In genomic region chr1:175823815-175824438, GRCm38 (mm10) we compare ENCODE assay signal across 29 mouse cellular contexts. TPM values are rescaled to one million over a fixed set of nuclear protein-coding genes. Genes with fewer than 3 reads are reported as not detected.
DNase-seq lines count a peak whose midpoint lies in the region; ATAC-seq and TF ChIP-seq lines count a peak whose summit lies in the region.
"Had no signal": no experiment of that assay in that cellular context is flagged by ENCODE, and none has a peak within 500 bp of the region (broad histone marks: within the 10 kb centered on the region; RNA-seq: fewer than 3 reads in every experiment).

No protein-coding gene starts in this region.

- H3K4me1 ChIP-seq in forebrain, embryonic 14.5 days (ENCODE audit: control insufficient read depth, insufficient read depth, low read length): no peaks in the 10 kb centered on the region
- H3K4me1 ChIP-seq in forebrain, embryonic 10.5 days: no peaks in the 10 kb centered on the region
- H3K4me1 ChIP-seq in hindbrain, embryonic 14.5 days (replicated peaks; ENCODE audit: control insufficient read depth, insufficient read depth, low read length): no peaks in the 10 kb centered on the region
- H3K4me1 ChIP-seq in hindbrain, embryonic 12.5 days: no peaks in the 10 kb centered on the region
- no peaks in the 10 kb centered on the region for H3K4me1 ChIP-seq in midbrain, embryonic 15.5 days
- no peaks in the 10 kb centered on the region for H3K4me1 ChIP-seq in midbrain, embryonic 13.5 days (replicated peaks)
- H3K4me1 ChIP-seq: embryonic facial prominence, embryonic 15.5 days; heart, embryonic 12.5 days; limb, embryonic 12.5 days; liver, embryonic 15.5 days; midbrain, embryonic 12.5 days; neural tube, embryonic 13.5 days; stomach, embryonic 15.5 days had no signal

- no peak for TF ChIP-seq POLR2A in brain, embryonic 14.5 days (IDR thresholded peaks at IDR 0.05; ENCODE audit: borderline replicate concordance, extremely low read depth, insufficient read depth, insufficient read length, poor library complexity, severe bottlenecking)

- no peaks in the 10 kb centered on the region for H3K36me3 ChIP-seq in forebrain, embryonic 14.5 days (ENCODE audit: control insufficient read depth, insufficient read depth, low read length)
- H3K36me3 ChIP-seq in forebrain, embryonic 10.5 days (replicated peaks): no peaks in the 10 kb centered on the region
- H3K36me3 ChIP-seq in hindbrain, embryonic 14.5 days (replicated peaks; ENCODE audit: control insufficient read depth, insufficient read depth): no peaks in the 10 kb centered on the region
- no peaks in the 10 kb centered on the region for H3K36me3 ChIP-seq in hindbrain, embryonic 12.5 days
- H3K36me3 ChIP-seq in midbrain, embryonic 15.5 days (replicated peaks): no peaks in the 10 kb centered on the region
- H3K36me3 ChIP-seq in midbrain, embryonic 13.5 days: no peaks in the 10 kb centered on the region
- H3K36me3 ChIP-seq: embryonic facial prominence, embryonic 15.5 days; G1E; heart, embryonic 12.5 days; limb, embryonic 12.5 days; liver, embryonic 15.5 days; midbrain, embryonic 12.5 days; neural tube, embryonic 13.5 days; stomach, embryonic 15.5 days had no signal

- TF ChIP-seq CTCF in brain, embryonic 14.5 days (IDR thresholded peaks at IDR 0.05; ENCODE audit: borderline replicate concordance, extremely low read depth, insufficient read depth, insufficient read length): no peak

- H3K9me3 ChIP-seq in forebrain, embryonic 14.5 days (replicated peaks; ENCODE audit: control insufficient read depth, low read length): no peaks in the 10 kb centered on the region
- no peaks in the 10 kb centered on the region for H3K9me3 ChIP-seq in forebrain, embryonic 10.5 days
- no peaks in the 10 kb centered on the region for H3K9me3 ChIP-seq in hindbrain, embryonic 14.5 days (ENCODE audit: control insufficient read depth, low read length)
- H3K9me3 ChIP-seq in hindbrain, embryonic 12.5 days (replicated peaks): no peaks in the 10 kb centered on the region
- H3K9me3 ChIP-seq in midbrain, embryonic 15.5 days: no peaks in the 10 kb centered on the region
- H3K9me3 ChIP-seq in midbrain, embryonic 13.5 days: no peaks in the 10 kb centered on the region
- H3K9me3 ChIP-seq: embryonic facial prominence, embryonic 15.5 days; G1E; limb, embryonic 12.5 days; liver, embryonic 15.5 days; midbrain, embryonic 12.5 days; neural tube, embryonic 13.5 days; stomach, embryonic 15.5 days had no signal

- H3K27ac ChIP-seq in forebrain, embryonic 14.5 days (ENCODE audit: low read depth, low read length): no peak overlapping the region
- H3K27ac ChIP-seq in forebrain, embryonic 10.5 days: no peak overlapping the region
- no peak overlapping the region for H3K27ac ChIP-seq in hindbrain, embryonic 14.5 days
- no peak overlapping the region for H3K27ac ChIP-seq in hindbrain, embryonic 12.5 days
- H3K27ac ChIP-seq in midbrain, embryonic 15.5 days: peak overlapping the region; percentile 29; the same call in 1 of the 2 replicates
- no peak overlapping the region for H3K27ac ChIP-seq in midbrain, embryonic 13.5 days
- H3K27ac ChIP-seq: embryonic facial prominence, embryonic 15.5 days; layer of hippocampus, adult 2 months; left cerebral cortex, adult 2 months; limb, embryonic 12.5 days; liver, embryonic 15.5 days; midbrain, embryonic 12.5 days; neural tube, embryonic 13.5 days; stomach, embryonic 15.5 days had no signal

- DNase-seq in forebrain, embryonic 14.5 days (ENCODE audit: low spot score): peak; percentile 25
- DNase-seq in forebrain, embryonic 10.5 days (ENCODE audit: extremely low spot score, low spot score): no peak
- DNase-seq in hindbrain, embryonic 14.5 days (ENCODE audit: low spot score): peak; percentile 57
- DNase-seq in brain, embryonic 14.5 days (ENCODE audit: low read depth): peak; percentile 39
- no peak for DNase-seq in thymus, postnatal 10 days (ENCODE audit: low spot score in 2 of 2)
- DNase-seq: adrenal gland, adult 8-10 months; cerebellum, adult 18-20 months; gastrocnemius, postnatal 25 days; heart, adult 18-20 months; heart, postnatal 4 days; kidney, postnatal 36 days; lung, embryonic 14.5 days; thymus, adult 18-20 months; thymus, postnatal 36 days had no signal

- WGBS in forebrain, embryonic 14.5 days: 77% methylated on average over 9 of the region's 9 CpGs
- 76% methylated on average over 9 of the region's 9 CpGs for WGBS in forebrain, embryonic 10.5 days
- 53% methylated on average over 9 of the region's 9 CpGs for WGBS in hindbrain, embryonic 14.5 days
- 70% methylated on average over 9 of the region's 9 CpGs for WGBS in hindbrain, embryonic 12.5 days
- 55% methylated on average over 9 of the region's 9 CpGs for WGBS in midbrain, embryonic 15.5 days
- 70% methylated on average over 9 of the region's 9 CpGs for whole genome bisulfite sequencing in midbrain, embryonic 13.5 days

- H3K9ac ChIP-seq in forebrain, embryonic 14.5 days (ENCODE audit: low read length): no peak overlapping the region
- no peak overlapping the region for H3K9ac ChIP-seq in hindbrain, embryonic 14.5 days
- H3K9ac ChIP-seq in hindbrain, embryonic 12.5 days: no peak overlapping the region
- no peak overlapping the region for H3K9ac ChIP-seq in midbrain, embryonic 15.5 days
- no peak overlapping the region for H3K9ac ChIP-seq in midbrain, embryonic 13.5 days (replicated peaks)
- H3K9ac ChIP-seq: embryonic facial prominence, embryonic 15.5 days; heart, embryonic 12.5 days; limb, embryonic 12.5 days; liver, embryonic 15.5 days; lung, embryonic 14.5 days; midbrain, embryonic 12.5 days; neural tube, embryonic 13.5 days; stomach, embryonic 15.5 days had no signal

- H3K27me3 ChIP-seq in forebrain, embryonic 14.5 days (replicated peaks; ENCODE audit: control insufficient read depth, insufficient read depth, low read length): no peaks in the 10 kb centered on the region
- no peaks in the 10 kb centered on the region for H3K27me3 ChIP-seq in forebrain, embryonic 10.5 days (ENCODE audit: poor library complexity, severe bottlenecking)
- no peaks in the 10 kb centered on the region for H3K27me3 ChIP-seq in hindbrain, embryonic 14.5 days (ENCODE audit: control insufficient read depth, insufficient read depth, low read length)
- no peaks in the 10 kb centered on the region for H3K27me3 ChIP-seq in hindbrain, embryonic 12.5 days
- H3K27me3 ChIP-seq in midbrain, embryonic 15.5 days (replicated peaks): no peaks in the 10 kb centered on the region
- H3K27me3 ChIP-seq in midbrain, embryonic 13.5 days: no peaks in the 10 kb centered on the region
- H3K27me3 ChIP-seq: embryonic facial prominence, embryonic 15.5 days; heart, embryonic 12.5 days; limb, embryonic 12.5 days; liver, embryonic 15.5 days; midbrain, embryonic 12.5 days; neural tube, embryonic 13.5 days; stomach, embryonic 15.5 days had no signal

- ATAC-seq in forebrain, embryonic 14.5 days: no peak
- ATAC-seq in hindbrain, embryonic 14.5 days (ENCODE audit: low FRiP score): no peak
- ATAC-seq in hindbrain, embryonic 12.5 days (ENCODE audit: low FRiP score): no peak
- peak; percentile 74; the same call in 1 of the 2 replicates for ATAC-seq in midbrain, embryonic 15.5 days (replicated peaks)
- no peak for ATAC-seq in midbrain, embryonic 13.5 days

- H3K4me3 ChIP-seq in forebrain, embryonic 14.5 days (ENCODE audit: low read depth, low read length): no peak overlapping the region
- no peak overlapping the region for H3K4me3 ChIP-seq in forebrain, embryonic 10.5 days
- no peak overlapping the region for H3K4me3 ChIP-seq in hindbrain, embryonic 14.5 days (replicated peaks; ENCODE audit: low read length)
- H3K4me3 ChIP-seq in hindbrain, embryonic 12.5 days: no peak overlapping the region
- no peak overlapping the region for H3K4me3 ChIP-seq in midbrain, embryonic 15.5 days
- no peak overlapping the region for H3K4me3 ChIP-seq in midbrain, embryonic 13.5 days (replicated peaks)
- H3K4me3 ChIP-seq: embryonic facial prominence, embryonic 15.5 days; heart, embryonic 12.5 days; layer of hippocampus, adult 2 months; left cerebral cortex, adult 2 months; limb, embryonic 12.5 days; liver, embryonic 15.5 days; midbrain, embryonic 12.5 days; myocyte; neural tube, embryonic 13.5 days; stomach, embryonic 15.5 days had no signal

- no peak overlapping the region for H3K4me2 ChIP-seq in forebrain, embryonic 14.5 days (ENCODE audit: low read length)
- H3K4me2 ChIP-seq in hindbrain, embryonic 14.5 days (replicated peaks): no peak overlapping the region
- no peak overlapping the region for H3K4me2 ChIP-seq in hindbrain, embryonic 12.5 days (replicated peaks)
- no peak overlapping the region for H3K4me2 ChIP-seq in midbrain, embryonic 15.5 days
- no peak overlapping the region for H3K4me2 ChIP-seq in midbrain, embryonic 13.5 days (replicated peaks)
- H3K4me2 ChIP-seq: embryonic facial prominence, embryonic 15.5 days; heart, embryonic 12.5 days; limb, embryonic 12.5 days; liver, embryonic 15.5 days; lung, embryonic 14.5 days; midbrain, embryonic 12.5 days; neural tube, embryonic 13.5 days; stomach, embryonic 15.5 days had no signal

RNA-seq across cellular contexts. Expression of gene Exo1, which starts 56.5 kb away (rescaled TPM):
- 28.1 and 28.8 TPM in 2 replicates for polyA plus RNA-seq in forebrain, embryonic 14.5 days (2014; fragmentation: Nextera tagmentation; extraction: Ambion mirVana)
- polyA plus RNA-seq in forebrain, embryonic 10.5 days (2016; fragmentation: Nextera tagmentation; extraction: Ambion mirVana): 167 and 172 TPM in 2 replicates
- polyA plus RNA-seq in hindbrain, embryonic 14.5 days (2014; fragmentation: Nextera tagmentation; extraction: Ambion mirVana): 5.8 and 11.8 TPM in 2 replicates
- 52.8 and 54.5 TPM in 2 replicates for polyA plus RNA-seq in hindbrain, embryonic 12.5 days (2016; fragmentation: Nextera tagmentation; extraction: Ambion mirVana)
- polyA plus RNA-seq in midbrain, embryonic 15.5 days (2015; fragmentation: Nextera tagmentation; extraction: Ambion mirVana): 8.4 and 9.3 TPM in 2 replicates
- polyA plus RNA-seq in midbrain, embryonic 13.5 days (2015; fragmentation: Nextera tagmentation; extraction: Ambion mirVana): 24.1 and 28.4 TPM in 2 replicates
- 4.3 and 5.4 TPM in 2 replicates for polyA plus RNA-seq in brain, embryonic 14.5 days (2012; rRNA removed)
- polyA plus RNA-seq: liver, adult 2 months had no signal

Comparison
In these comparisons a context has a peak if more than half of its experiments do, and no peak if none do; other contexts are left out.
1. DNase-seq: peak in forebrain, embryonic 14.5 days (single experiment), hindbrain, embryonic 14.5 days (single experiment) and brain, embryonic 14.5 days (single experiment); none in forebrain, embryonic 10.5 days (single experiment) and thymus, postnatal 10 days (0 of 2).